Mouse (Mus musculus): ENCODE results near the gene Clvs2.

- TF ChIP-seq CTCF (IDR thresholded peaks at IDR 0.05; ENCODE audit: low read depth, low read length), result no peak
- no peak for TF ChIP-seq EP300 (IDR thresholded peaks at IDR 0.05; ENCODE audit: insufficient read depth, low read depth, low read length)
Observed at GRCm38 (mm10) chr10:33623577-33623991, 985 bp downstream of the Clvs2 start.

Data from ES-Bruce4 (cell line).